Mouse (Mus musculus) layer of hippocampus, postnatal 10 days (tissue): ENCODE results near the gene Napsa. TPM values are rescaled to one million over a fixed set of nuclear protein-coding genes. Genes with fewer than 3 reads are reported as not detected.

Source experiments
- DNase-seq, 2 experiments: peaks; one replicate each; pipeline ENCODE4 v3.0.0; 2021; ENCODE audit warnings: low spot score in 2 of 2
- long read RNA-seq: library from polyadenylated mRNA; stranded (forward); transcript quantifications from one replicate; pipeline ENCODE4 v2.0.0, GENCODE M21; 2023
- total RNA-seq, 2 experiments: library from RNA; stranded (reverse); gene quantifications; 2 replicates each; pipeline ENCODE4 v1.2.3; 2021

The Napsa gene
- under 1 TPM in 1 of 2 experiments, not detected in 1; 0.98 TPM for total RNA-seq
- long read RNA-seq, partial matches to known transcripts: 0 of 2 reads
- long read RNA-seq, other reads (novel, unspliced or antisense): 2 of 2 reads

GRCm38 (mm10) chr7:44572213-44572701 lies at the start of gene Napsa:
Gene Napsa, plus strand, starts transcription at chr7:44572380.
- DNase-seq: no peak

DNA sequence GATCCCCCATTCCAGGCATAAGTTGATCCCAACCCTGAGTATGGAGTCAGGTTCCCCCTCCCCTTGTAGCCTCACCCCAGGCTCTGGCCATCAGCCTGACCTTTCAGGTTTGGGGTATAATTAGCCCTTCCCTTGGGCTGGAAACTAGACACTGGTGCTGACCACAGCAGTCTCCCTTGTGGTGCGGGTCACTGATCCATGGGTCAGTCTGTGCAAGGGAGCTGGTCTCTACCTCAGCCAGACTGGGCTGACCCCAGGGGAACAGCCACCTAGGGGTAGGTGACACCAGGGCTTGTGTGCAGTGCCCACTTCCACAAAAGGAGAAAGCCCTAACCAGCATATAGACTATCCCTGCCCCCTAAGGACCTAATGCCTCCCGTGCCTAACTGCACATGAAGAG lies 49.1 kb upstream of the Napsa start:
- no peak for DNase-seq

GRCm38 (mm10) chr7:44524502-44524901 lies 47.7 kb upstream of the Napsa start, which contains the start of gene Mybpc2:
Gene Mybpc2, minus strand, starts transcription at chr7:44524656.
- DNase-seq: no peak

DNA sequence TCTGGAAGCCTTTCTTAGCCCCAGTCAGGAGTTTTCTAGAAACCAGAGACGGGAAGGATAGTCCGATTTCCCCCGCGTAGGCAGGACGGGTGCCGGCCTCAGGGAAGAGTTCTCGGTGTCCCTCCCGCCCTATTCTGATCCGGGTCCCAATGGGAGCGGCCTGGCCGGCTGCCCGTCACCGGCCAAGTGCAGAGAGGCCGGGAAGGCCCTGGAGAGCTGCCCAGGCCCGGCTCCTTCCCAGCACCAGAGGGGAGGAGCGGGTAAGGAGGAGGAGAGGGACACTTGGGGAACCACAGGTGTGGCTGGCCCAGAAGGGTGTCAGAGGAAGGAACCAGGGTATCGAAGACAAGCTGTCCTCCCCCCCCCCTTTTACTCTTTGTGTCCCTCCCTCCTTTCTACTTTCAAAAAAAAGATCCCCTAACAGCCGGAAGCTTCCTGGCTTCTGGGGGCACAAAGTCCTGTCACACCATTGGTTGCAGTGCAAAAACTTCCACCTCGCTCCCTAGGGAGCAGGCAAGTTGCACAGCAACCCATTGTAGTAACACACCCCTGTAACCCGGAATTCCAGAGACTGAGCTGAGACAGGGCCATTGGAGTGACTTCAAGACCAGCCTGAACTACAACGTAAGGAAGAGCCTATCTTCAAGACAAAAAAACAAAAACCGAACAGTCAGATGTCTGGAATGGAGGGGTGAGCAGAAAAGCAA lies 46.9 kb upstream of the Napsa start:
- peak; percentile 44 to 67 for DNase-seq

DNA sequence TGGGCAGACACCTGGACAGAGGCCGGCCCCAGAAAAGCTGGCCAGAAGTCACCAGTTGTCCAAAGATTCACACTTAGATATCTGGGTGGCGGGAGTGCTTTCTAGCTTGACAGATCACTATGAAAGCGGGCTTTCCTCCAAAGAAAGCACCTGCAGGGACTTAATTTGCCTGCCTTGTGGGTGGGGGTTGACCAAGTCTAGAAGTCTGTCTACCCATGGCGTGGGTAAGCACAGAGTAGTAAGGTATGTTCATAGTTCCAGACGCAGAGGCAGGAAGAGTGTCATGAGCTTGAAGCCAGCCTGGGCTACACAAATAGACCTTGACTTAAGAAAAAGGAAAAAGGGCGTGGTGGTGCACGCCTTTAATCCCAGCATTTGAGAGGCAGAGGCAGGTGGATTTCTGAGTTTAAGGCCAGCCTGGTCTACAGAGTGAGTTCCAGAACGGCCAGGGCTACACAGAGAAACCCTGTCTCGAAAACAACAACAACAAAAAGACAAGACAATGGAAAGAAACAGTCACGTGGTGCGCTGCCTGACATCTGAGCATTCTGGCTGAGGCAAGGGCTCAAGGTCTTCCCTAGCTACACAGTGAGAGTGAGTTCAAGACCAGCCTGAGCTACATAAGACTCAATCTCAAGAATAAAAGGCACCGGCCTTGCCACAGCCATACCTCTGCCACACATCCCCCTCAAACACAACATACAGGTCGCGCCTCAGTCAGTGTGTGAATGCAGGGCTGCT lies 45.6 kb upstream of the Napsa start:
- DNase-seq: no peak

DNA sequence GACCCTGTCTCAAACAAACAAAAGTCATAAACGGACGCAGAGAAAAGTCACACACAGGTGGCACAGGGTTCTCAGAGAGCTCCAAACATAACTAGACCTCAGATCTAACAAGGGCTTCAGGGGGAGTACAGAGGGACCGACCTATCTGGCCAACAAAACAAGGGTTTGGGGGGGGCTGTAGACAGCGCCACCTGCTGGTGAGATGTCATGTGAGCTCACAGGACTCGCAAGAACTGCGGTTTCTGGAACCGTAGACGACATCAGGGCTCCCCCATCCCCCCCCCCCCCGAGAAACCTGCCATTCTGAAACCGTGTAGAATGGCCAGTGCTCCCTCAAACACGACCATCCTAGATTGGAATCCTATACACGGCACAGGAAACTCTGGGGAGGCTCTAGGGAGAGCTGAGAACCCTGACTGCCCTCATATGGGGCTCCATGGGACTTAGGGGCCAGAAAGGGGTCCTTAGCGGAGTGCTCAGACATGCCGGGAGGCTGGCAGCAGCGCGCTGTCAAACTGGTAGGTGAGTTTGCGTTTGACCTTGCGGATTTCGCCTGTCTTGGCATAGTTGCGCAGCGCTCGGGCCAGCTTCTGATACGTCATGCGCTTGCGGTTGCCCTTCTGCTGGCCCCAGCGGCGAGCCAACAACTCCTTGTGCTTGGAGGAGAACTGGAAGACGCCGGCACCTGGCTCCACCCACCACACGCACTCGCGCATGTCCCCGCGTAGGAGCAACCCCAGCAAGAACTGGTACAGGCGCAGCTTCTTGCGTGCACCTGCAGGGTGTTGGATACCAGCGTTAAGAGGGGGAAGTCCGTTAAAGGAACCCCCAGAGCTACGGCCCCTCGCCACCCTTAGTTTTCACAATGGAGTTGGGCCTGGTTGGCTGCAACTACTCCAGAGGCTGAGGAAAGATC lies 44.4 kb upstream of the Napsa start:
- peak; percentile 82 to 83 for DNase-seq

GRCm38 (mm10) chr7:44529518-44529917 lies 42.7 kb upstream of the Napsa start:
- DNase-seq: no peak

GRCm38 (mm10) chr7:44530507-44530906 lies 41.7 kb upstream of the Napsa start:
- DNase-seq: no peak

DNA sequence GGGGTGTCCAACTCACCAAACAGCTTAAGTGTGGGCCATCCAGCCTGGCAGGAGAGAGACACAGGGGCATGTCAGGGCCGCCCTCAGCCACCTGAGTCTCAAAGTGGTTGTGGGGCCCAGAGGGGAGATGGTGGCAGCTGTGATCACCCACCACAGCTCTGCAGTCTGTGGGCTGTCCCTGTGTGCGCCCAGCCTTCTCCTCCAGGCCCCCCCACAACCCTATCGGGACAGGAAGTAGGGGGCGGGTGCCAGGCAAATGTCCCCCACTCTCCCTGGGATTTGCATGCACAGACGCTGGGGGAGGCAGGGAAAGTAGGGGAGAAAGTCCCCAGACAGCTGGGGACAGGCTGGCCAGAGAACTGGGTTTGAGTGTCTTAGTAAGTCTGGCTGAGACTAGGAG lies 41.0 kb upstream of the Napsa start:
- no peak for DNase-seq

- DNase-seq: no peak
These were observed 40.0 kb upstream of the Napsa start, which contains the start of gene Spib for GRCm38 (mm10) chr7:44531946-44532732. Gene Spib, minus strand, starts transcription at chr7:44532071.

GRCm38 (mm10) chr7:44532918-44533745 lies 39.0 kb upstream of the Napsa start:
- no peak for DNase-seq

GRCm38 (mm10) chr7:44533746-44534045 lies 38.5 kb upstream of the Napsa start:
- no peak for DNase-seq

DNA sequence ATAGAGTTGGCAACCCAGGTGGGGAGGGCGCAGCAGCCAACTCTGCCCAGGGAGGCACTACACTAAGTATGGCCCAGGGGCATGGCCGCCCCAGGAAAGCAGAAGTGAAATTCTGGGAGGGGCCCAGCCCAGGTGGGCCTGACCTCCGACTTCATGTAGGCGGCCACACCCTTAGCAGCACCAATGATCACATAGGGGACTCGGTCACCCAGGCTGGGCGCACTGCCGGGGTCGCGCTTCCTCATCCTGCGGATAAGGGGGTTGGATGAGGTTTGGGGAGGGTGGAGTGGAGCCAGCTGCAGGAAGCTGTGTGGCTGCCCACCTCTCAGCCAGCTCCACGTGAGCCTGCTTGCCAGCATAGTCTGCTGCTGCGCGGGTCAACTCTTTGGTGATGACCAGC lies 37.9 kb upstream of the Napsa start:
- DNase-seq: no peak

- DNase-seq: no peak
These were observed 37.3 kb upstream of the Napsa start for GRCm38 (mm10) chr7:44534656-44535441.

- no peak for DNase-seq
These were observed 36.3 kb upstream of the Napsa start for GRCm38 (mm10) chr7:44535657-44536589.

- no peak for DNase-seq
These were observed 35.6 kb upstream of the Napsa start for GRCm38 (mm10) chr7:44536590-44536968.

DNA sequence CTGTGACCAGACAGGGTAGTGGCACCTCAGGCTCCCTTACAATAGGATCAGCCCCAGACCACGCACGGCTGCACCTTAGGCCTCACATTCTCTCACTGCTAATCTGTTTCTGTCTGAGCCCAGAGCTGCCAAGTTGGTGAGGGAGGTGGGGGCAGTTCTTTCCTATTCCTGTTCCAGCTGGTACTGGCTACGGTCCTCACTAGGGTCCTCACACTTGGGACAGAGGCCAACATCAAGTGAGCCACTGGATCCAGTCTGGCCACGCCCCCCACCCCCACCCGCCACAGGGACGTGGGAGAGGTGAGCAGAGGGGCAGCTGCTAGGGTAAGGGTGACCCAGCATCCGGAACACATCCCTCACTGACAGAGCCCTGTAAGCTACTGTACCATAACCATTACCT lies 35.2 kb upstream of the Napsa start:
- DNase-seq: no peak

DNA sequence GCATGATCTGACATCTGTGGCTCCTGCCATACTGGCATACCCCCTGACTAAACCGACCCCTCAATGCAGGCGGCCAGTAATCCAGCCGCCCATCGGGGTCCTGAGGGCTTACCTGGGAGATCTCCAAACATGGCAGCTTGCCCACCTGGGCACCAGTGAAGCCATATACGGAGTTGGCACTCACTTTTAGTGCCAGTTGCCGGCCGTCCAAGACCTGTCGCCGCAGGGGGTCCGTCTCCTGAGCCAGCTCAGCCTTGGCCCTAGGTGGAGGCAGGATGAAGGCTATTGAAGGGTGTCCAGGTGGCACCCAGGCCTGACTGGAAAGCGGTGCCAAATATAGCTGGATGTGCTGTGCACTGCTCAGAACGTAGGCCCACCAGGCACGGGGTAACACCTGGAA lies 34.7 kb upstream of the Napsa start:
- DNase-seq: no peak
